Mouse (Mus musculus) intestine, postnatal 0 days (tissue): ENCODE data around the gene Gm28308. TPM values are rescaled to one million over a fixed set of nuclear protein-coding genes. Genes with fewer than 3 reads are reported as not detected.
A peak's percentile ranks its signal among the peaks of the same experiment; 100 is the strongest.

Experiments
- ATAC-seq: fragments of 200-750 bp; cut with Nextera tagmentation; 2 replicates; pipeline ENCODE4 v1.8.0; 2017; ENCODE audit warnings: mild to moderate bottlenecking, moderate TSS enrichment, moderate library complexity
- H3K27ac ChIP-seq: fragments of 300-500 bp; sonication (generic); 2 replicates; pipeline ENCODE4 v1.5.1; 2014; ENCODE audit warnings: mild to moderate bottlenecking, low read depth, low read length, moderate library complexity
- H3K27me3 ChIP-seq: fragments of 300-500 bp; sonication (generic); replicated peaks from 2 replicates; pipeline ENCODE4 v1.6.1; 2014; ENCODE audit warnings: low read length, mixed read lengths; ENCODE audit not compliant: control insufficient read depth, insufficient read depth
- H3K36me3 ChIP-seq: fragments of 300-500 bp; sonication (generic); 2 replicates; pipeline ENCODE4 v1.6.1; 2014; ENCODE audit warnings: mild to moderate bottlenecking, moderate library complexity; ENCODE audit not compliant: control insufficient read depth, insufficient read depth
- H3K4me1 ChIP-seq: fragments of 300-500 bp; sonication (generic); replicated peaks from 2 replicates; pipeline ENCODE4 v1.6.1; 2014; ENCODE audit warnings: antibody characterized with exemption, low read length, mixed read lengths; ENCODE audit not compliant: control insufficient read depth, insufficient read depth
- H3K4me2 ChIP-seq: fragments of 300-500 bp; sonication (generic); replicated peaks from 2 replicates; pipeline ENCODE4 v1.6.1; 2014; ENCODE audit warnings: low read depth, mild to moderate bottlenecking, moderate library complexity
- H3K4me3 ChIP-seq: fragments of 300-500 bp; sonication (generic); 2 replicates; pipeline ENCODE4 v1.5.1; 2014; ENCODE audit warnings: low read depth, low read length
- H3K9ac ChIP-seq: fragments of 300-500 bp; sonication (generic); 2 replicates; pipeline ENCODE4 v1.6.1; 2014; ENCODE audit warnings: mild to moderate bottlenecking, low read depth, low read length
- H3K9me3 ChIP-seq: fragments of 300-500 bp; sonication (generic); 2 replicates; pipeline ENCODE4 v1.6.1; 2016; ENCODE audit warnings: mixed run types; ENCODE audit not compliant: control insufficient read depth
- CTCF ChIP-seq: sonication (generic); IDR thresholded peaks from 2 replicates; pipeline ENCODE4 v1.5.1; 2016; ENCODE audit warnings: low read depth, mild to moderate bottlenecking, control low read depth, antibody characterized with exemption, moderate library complexity
- WGBS: fragments of 180-500 bp; shearing (Covaris S2); extraction: QIAGEN DNeasy Blood & Tissue Kit; methylation state at CpG from one replicate; pipeline ENCODE4 v1.1.7; 2014; 5-methylcytosine and 5-hydroxymethylcytosine counted together
- polyA plus RNA-seq: library from polyadenylated mRNA; unstranded; fragments of >200 nt; fragmentation: Nextera tagmentation; extraction: Ambion mirVana; gene quantifications from 2 replicates; pipeline ENCODE4 v1.2.1, GENCODE M21; 2015

The Gm28308 gene
- polyA plus RNA-seq, 1 experiment from 2014 or later, result not detected

DNA sequence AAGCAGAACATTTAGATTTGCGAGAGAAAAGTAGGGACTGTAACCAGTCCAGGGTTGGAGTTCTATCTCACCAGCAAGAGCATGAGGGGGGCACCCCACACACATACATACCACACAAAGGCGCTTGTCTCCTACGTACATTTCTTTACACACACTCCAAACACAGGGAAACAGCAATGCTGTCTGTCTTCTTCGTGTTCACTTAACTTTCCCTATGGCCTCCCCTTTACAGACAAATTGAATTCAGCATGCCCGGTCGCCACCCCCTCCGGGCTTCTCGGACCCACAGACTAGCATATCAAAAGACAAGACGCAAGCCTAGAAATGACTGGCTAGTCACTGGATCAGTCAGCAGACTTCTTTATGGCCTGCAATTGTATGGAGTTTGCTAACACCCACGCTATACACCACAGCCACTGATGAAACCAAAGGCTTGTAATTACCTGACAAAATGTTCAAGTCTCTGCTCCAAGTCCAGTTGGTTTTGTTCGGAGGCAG, 32.9 kb downstream of the Gm28308 start:
- no peak for ATAC-seq
- H3K4me3 ChIP-seq, result peak overlapping the region; percentile 61
- peak overlapping the region; percentile 61; the same call in 1 of the 2 replicates for H3K9ac ChIP-seq

DNA sequence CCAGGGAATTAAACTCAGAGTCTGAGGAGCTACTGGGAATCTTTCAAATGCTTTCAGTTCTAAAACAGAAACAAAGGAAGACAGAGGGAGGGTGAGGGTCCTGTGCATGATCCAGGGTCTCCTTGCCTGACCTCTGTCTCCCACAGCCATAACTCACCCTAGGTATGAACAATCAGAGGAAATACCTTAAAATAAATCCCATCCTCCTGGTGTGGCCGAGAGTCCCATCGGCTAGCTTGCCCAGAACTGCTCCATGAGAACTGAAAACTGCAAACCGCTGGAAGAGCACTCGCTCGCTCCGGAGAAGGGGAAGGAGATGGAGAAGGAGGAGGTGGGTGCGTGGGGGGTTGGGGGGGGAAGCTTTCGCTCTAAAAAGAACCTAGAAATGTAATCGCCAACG, 33.4 kb downstream of the Gm28308 start:
- Histone ChIP-seq H3K27me3 (peaks cover 15% of the 10 kb centered on the region; the same call in 1 of the 2 replicates), H3K9me3 (no peaks in the 10 kb centered on the region), H3K4me2 (peak overlapping the region; percentile 76), H3K27ac (peak overlapping the region; percentile 58), H3K9ac (peak overlapping the region; percentile 61; the same call in 1 of the 2 replicates), H3K4me3 (peak overlapping the region; percentile 61), H3K4me1 (0 out of 2 replicates have a peak, but pooled peaks cover 3% of the 10 kb centered on the region), H3K36me3 (no peaks in the 10 kb centered on the region)
- no peak for TF ChIP-seq CTCF
- no peak for ATAC-seq
- WGBS, result 43% methylated on average over 10 of the region's 10 CpGs

More for the DNA sequence above, 32.9 kb downstream of the Gm28308 start:
- 0 out of 2 replicates have a peak, but pooled peaks cover 3% of the 10 kb centered on the region for H3K4me1 ChIP-seq
- H3K9me3 ChIP-seq, result no peaks in the 10 kb centered on the region
- H3K4me2 ChIP-seq, result peak overlapping the region; percentile 76
- peaks cover 12% of the 10 kb centered on the region; the same call in 1 of the 2 replicates for H3K27me3 ChIP-seq
- TF ChIP-seq CTCF, result no peak
- 54% methylated on average over 11 of the region's 11 CpGs for WGBS
- H3K27ac ChIP-seq, result peak overlapping the region; percentile 58; the same call in 1 of the 2 replicates
- H3K36me3 ChIP-seq, result no peaks in the 10 kb centered on the region

DNA sequence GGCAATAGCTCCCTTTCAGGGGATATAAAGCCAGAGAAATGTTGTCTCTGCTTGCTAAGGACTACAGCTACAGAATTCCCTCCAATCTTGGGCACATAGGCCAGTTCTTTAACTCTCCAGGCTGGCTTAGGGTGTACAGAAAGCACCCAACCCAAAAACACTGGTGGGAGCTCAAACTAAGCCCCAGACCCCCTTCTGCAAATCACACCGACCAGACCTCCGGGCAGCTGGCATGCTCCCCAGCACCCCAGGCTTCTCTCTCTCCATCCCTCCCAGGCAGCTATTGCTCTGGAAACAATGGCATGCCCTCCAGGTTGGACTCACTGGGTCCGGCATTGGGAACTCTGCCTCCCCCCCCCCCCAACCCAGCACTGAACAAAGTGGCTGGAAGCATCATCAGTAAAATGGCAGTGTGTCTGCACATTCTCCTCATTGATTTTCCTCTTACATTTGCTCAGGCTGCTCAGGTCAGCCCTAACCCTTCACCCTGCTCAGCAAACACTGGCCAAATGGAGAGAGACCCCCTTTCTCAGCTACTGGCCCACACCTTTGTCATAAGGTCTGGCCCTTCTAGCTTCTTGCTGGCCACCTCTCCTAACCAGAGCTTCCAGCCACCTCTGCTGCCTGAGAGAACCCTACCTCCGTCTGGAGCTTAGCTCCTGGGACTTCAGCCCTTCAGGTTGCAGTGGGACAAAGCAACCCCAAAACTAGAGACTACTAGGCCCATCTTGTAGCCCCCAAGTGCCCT, 34.0 kb downstream of the Gm28308 start:
- H3K9me3 ChIP-seq, result no peaks in the 10 kb centered on the region
- peak overlapping the region; percentile 58 for H3K27ac ChIP-seq
- H3K4me3 ChIP-seq, result peak overlapping the region; percentile 61
- no peak for ATAC-seq
- 49% methylated on average over 4 of the region's 4 CpGs for WGBS
- H3K4me2 ChIP-seq, result peak overlapping the region; percentile 76
- TF ChIP-seq CTCF, result no peak
- H3K9ac ChIP-seq, result peak overlapping the region; percentile 61
- H3K4me1 ChIP-seq, result no peaks in the 10 kb centered on the region
- peaks cover 15% of the 10 kb centered on the region; the same call in 1 of the 2 replicates for H3K27me3 ChIP-seq
- no peaks in the 10 kb centered on the region for H3K36me3 ChIP-seq

DNA sequence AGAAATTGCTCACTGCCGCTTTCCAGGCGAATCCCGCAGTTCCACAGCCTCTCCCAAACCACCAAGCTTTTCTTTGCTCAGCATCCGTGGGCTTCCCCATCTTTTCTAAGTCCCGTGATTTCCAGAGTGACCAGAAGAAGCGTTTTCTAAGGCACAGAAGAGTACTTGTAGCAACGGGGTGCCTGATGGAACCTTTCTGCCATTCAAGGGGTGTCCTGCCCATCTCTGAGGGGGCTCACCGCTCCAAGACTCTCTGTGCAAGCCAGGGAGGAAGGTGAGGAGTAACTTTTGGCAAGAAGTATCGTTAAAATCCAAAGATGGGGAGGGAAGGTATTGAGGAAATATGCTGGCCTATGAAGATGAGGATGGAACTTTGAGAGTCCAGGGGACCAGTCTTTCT, 35.3 kb downstream of the Gm28308 start:
- H3K36me3 ChIP-seq, result no peaks in the 10 kb centered on the region
- peak overlapping the region; percentile 87 for H3K27ac ChIP-seq
- WGBS, result 31% methylated on average over 9 of the region's 9 CpGs
- no peaks in the 10 kb centered on the region for H3K4me1 ChIP-seq
- H3K9ac ChIP-seq, result peak overlapping the region; percentile 61
- H3K27me3 ChIP-seq, result peaks cover 15% of the 10 kb centered on the region; the same call in 1 of the 2 replicates
- no peaks in the 10 kb centered on the region for H3K9me3 ChIP-seq
- no peak for ATAC-seq
- peak overlapping the region; percentile 61 for H3K4me3 ChIP-seq
- TF ChIP-seq CTCF, result no peak
- H3K4me2 ChIP-seq, result peak overlapping the region; percentile 76

DNA sequence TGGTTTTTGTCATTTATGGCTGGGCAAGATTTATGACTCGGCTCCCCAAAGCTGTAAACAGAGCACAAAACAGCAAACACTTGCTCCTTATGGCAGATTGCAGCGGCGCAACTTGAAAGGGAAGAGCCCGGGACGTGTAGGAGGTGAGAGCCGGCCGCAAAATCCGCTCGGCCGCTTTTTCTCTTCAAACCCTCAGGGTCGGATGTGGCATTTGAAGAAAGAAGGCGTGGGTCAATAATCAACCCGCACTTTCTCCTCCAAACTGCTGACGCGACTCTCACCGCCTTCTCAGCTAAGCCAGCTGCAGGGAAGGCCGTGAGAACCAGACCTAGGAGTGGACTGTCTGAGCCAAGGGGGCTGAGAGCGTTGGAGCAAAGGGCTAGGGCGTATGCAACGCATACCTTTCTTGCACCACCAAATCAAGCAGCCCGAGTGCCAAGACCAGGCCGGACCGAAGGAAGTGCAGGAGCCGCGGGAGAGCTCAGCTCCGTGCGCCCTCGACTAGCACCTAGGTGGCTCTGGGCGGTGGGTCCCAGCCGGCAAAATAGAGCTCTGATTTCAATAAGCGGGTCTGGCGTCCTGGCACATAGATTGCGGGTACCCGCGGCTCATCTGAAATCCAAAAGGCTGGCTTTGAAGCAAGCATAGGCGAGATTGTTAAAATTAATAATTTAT, 35.9 kb downstream of the Gm28308 start, which contains the start of gene 5730596B20Rik:
Gene 5730596B20Rik, plus strand, starts transcription at position 438 of the 675 bp plus-strand sequence.
- Histone ChIP-seq H3K9me3 (no peaks in the 10 kb centered on the region), H3K9ac (peak within 1 kb of the TSS; percentile 68), H3K4me1 (no peaks in the 10 kb centered on the region), H3K36me3 (no peaks in the 10 kb centered on the region), H3K27ac (peak within 1 kb of the TSS; percentile 87), H3K4me2 (peak within 1 kb of the TSS; percentile 76), H3K27me3 (peaks cover 19% of the 10 kb centered on the region; the same call in 1 of the 2 replicates), H3K4me3 (peak within 1 kb of the TSS; percentile 61)
- no peak for ATAC-seq
- WGBS, result 4% methylated on average over 36 of the region's 36 CpGs
- TF ChIP-seq CTCF, result no peak

DNA sequence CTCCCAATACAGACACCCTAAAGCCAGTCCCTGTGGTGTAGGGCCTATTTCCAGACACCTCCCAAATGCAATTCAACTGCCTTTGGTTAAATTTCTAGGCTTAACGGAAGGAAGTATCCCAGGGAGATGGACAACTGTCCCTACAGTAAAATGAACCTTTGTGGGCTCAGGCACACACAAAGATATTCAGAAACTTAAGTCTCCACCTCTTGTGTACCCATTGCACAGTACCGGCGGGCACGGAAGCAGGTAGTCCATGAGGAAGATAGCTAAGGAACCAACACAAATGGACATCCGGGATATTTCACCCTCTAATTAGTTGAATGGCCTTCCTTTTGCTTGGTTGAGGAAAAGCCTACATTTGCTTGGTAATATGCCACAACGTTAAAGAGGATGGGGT, 36.7 kb downstream of the Gm28308 start:
- Histone ChIP-seq H3K4me2 (peak overlapping the region; percentile 76), H3K9me3 (no peaks in the 10 kb centered on the region), H3K9ac (peak overlapping the region; percentile 68; the same call in 1 of the 2 replicates), H3K27me3 (peaks cover 24% of the 10 kb centered on the region; the same call in 1 of the 2 replicates), H3K36me3 (no peaks in the 10 kb centered on the region), H3K4me3 (peak overlapping the region; percentile 61), H3K27ac (peak overlapping the region; percentile 87), H3K4me1 (no peaks in the 10 kb centered on the region)
- 3% methylated on average over 6 of the region's 6 CpGs for WGBS
- ATAC-seq, result no peak
- TF ChIP-seq CTCF, result no peak
